Mouse (Mus musculus) brown adipose tissue, adult 24 weeks (tissue): ENCODE data around the gene Ckb. TPM values are rescaled to one million over a fixed set of nuclear protein-coding genes. Genes with fewer than 3 reads are reported as not detected.
"Not testable (repeated sequence)": the region's sequence is repeated elsewhere in the genome, so short reads cannot be mapped to it uniquely, and the experiment has no call there.

Source experiments
- H3K27ac ChIP-seq: fragments of 200-500 bp; replicated peaks from 2 replicates; pipeline ENCODE4 v1.5.1; 2012; ENCODE audit warnings: low read depth, mild to moderate bottlenecking, low read length
- H3K4me1 ChIP-seq: fragments of 200-500 bp; 2 replicates; pipeline ENCODE4 v1.6.1; 2012; ENCODE audit warnings: low read length, mixed read lengths; ENCODE audit not compliant: control insufficient read depth, insufficient read depth, insufficient read length
- H3K4me3 ChIP-seq: fragments of 200-500 bp; 2 replicates; pipeline ENCODE4 v1.5.1; 2012; ENCODE audit warnings: low read depth, mild to moderate bottlenecking, low read length, moderate library complexity; ENCODE audit not compliant: insufficient read depth
- polyA plus RNA-seq: library from polyadenylated mRNA; stranded (reverse); fragments of >200 nt; gene quantifications from 2 replicates; pipeline ENCODE4 v1.2.4, GENCODE M21; 2012; ENCODE audit not compliant: missing spikeins, insufficient read depth, insufficient read length

The Ckb gene
- polyA plus RNA-seq, 1 experiment, result 20.8 TPM

DNA sequence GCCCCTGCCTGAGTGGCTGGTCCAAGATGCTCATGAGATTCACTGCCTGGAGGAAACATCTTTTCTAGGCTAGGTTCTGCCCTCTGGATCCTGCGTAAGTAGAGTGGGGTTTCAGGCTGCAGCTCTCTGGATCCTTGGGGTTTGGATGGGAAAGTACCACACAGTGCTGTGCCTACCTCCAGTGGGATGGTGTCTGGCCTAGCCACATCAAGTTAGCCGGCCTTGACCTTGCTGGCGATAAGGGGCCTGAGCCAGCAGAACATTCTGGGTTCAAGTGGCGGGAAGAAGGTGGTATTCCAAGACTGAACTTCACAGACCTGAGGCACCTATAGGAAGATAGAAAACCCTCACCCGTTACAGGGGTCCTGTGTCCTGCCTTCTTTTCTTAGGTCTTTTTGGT lies 4.7 kb downstream of the Ckb start:
- Histone ChIP-seq H3K27ac (no peak overlapping the region), H3K4me1 (peaks cover 17% of the 10 kb centered on the region), H3K4me3 (no peak overlapping the region)

DNA sequence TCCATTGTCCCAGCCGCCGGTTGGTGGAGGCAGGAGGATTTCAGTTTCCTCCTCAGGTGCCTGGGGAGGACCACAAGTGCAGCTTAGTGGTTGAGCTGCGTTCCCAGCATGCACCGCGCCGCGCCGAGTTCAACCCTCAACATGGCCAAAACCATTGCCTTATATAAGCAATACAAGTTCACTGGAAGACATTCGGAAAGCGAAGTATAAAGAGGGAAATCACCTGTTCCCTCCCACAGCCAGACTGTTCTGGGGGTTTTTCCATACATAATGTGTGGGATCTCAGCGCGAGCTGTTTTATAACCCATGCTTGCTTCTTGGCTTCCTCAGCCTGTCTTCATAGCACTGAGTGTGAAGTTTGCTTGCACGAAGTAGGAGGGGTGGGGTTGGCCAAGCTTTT lies 5.8 kb downstream of the Ckb start:
- peaks cover 15% of the 10 kb centered on the region for H3K4me1 ChIP-seq
- no peak overlapping the region for H3K4me3 ChIP-seq
- H3K27ac ChIP-seq, result no peak overlapping the region

DNA sequence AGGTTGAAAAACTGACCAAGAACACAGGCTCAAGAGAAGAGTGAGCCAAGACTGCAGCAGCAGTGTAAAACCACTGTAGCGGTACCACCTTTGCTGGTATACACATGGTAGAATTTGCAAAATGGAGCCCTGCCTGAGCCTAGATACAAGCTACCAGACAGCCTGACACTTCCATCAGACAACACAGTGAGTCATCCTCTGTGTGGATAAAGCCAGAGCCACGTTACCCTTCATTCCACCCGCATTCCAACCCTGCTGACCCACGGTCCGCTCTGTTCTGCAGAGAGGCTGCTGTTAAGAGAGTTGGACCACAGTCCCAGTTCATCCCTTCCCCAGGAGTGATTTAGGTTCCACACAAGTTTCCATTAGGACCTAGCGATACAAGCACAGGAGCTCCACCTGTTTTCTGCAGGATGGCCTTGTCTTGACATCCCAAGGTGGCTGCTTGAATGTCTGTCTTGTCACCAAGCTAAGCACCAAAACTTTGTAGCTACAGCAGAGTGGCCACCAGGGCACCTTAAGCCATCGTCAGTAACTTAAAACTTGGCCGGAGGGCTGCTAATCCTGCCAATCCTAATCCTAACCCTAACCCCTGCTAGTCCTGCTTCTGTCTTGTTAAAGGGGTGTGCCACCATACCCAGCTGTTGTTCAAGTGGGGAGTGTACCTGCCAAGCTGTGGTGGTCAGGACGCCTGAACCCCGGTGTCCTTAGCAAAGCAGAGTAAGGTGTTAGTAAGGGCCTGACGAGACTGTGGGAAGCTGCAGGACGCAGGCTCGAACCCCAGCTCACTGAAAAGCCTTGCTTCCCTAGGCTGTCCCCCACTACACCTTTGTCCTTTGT lies 6.9 kb downstream of the Ckb start:
- Histone ChIP-seq H3K27ac (no peak overlapping the region), H3K4me1 (peaks cover 12% of the 10 kb centered on the region), H3K4me3 (no peak overlapping the region)

DNA sequence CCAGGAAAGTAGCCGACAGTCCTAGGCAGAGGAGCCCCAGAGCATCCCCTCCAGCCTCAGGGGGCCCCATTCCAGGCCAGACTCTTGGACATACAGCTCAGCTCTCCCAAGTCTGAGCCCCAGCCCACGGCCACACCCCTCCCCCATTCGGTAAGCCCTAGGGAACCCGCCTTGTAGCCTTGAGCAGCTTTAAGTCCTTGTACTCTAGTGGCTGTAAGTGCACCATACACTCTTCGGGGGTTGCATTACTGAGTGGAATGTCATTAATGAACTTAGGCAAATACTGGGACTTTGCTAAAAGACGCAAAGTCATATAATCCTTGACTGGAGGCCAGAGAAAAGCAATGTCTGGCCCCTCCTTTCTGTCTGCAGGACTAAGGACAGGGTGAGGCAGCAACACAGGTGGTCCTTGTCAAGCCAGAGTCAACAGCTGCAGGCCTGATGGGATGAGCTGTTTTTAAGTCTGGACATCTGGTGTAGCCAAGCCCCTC lies 7.9 kb downstream of the Ckb start:
- Histone ChIP-seq H3K4me1 (peaks cover 4% of the 10 kb centered on the region), H3K4me3 (no peak overlapping the region), H3K27ac (no peak overlapping the region)

DNA sequence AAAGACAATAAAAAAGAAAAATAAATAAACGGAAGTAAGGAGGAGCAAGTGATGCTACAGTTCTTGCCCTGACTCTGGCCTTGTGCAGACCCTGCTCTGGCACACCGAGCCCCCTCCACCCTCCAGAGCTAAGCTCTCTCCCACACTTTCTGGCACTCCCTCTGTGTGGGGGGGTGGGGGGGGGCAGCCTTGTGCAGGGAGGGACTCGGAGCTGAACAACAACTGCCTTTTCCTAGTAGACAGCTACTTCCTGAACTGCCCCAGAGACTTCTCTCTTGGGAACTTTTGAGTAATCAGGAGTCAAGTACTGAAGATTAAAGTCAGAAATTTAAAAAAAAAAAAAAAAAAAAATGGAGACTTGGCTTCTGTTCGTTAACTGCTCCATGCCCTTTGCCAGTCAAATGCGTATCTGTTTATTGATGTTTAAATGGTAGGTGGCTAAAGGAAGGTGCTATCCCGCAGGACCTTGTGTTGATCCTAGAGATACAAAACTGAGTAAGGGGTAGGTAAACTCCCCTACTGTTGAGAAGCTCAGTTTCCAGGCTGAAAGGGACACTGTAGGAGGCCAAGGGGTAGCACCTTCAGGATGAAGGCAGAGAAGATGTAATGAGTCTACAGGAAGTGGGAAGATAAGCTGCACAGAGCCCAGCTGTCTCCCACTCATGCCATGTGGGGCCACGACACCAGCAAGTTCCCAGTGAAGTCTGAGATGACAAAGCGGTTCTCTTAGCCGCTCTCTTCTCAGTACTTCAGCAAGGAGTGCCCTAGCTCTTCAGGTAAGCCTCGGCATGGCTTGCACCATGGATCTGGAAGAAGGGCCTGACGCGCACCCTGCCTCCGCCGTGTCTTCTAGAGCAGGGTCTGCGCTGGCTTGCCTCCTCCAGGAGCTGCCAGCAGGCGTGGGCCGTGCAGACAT lies 8.7 kb downstream of the Ckb start:
- Histone ChIP-seq H3K27ac (no peak overlapping the region), H3K4me3 (no peak overlapping the region), H3K4me1 (peaks cover under 1% of the 10 kb centered on the region; the same call in 1 of the 2 replicates)

DNA sequence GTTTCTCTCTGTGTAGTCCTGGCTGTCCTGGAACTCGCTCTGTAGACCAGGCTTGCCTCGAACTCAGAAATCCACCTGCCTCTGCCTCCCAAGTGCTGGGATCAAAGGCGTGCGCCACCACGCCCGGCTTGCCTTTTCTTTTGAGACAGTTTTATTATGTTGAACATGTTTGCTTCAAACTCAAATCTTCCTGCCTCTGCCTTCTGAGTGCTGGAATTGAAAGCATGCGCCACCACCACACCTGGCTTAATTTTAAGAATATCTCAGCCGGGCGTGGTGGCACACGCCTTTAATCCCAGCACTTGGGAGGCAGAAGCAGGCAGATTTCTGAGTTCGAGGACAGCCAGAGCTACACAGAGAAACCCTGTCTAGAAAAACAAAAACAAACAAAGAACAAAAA lies 10.6 kb downstream of the Ckb start:
- H3K4me1 ChIP-seq, H3K27ac ChIP-seq, H3K4me3 ChIP-seq: not testable (repeated sequence)

DNA sequence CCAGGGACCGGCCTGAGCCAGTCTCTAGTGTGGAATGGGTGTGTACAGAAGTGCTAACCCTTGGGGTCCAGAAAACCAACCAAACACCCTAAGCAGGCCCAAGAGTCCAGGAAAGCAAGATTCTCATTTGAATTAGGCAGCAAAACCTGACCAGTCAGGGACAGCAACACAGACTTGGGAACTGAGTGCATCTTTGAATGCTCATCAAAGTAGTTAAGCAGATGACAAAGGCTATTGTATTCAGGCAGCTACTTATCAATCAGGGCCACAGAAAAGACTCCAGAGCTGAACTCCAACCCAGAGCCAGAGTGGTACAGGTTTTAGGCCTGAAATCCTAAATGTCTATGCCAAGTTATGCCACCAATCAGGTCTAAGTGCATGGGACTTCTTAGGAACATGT lies 11.5 kb downstream of the Ckb start:
- H3K27ac ChIP-seq, result no peak overlapping the region
- no peaks in the 10 kb centered on the region for H3K4me1 ChIP-seq
- H3K4me3 ChIP-seq, result no peak overlapping the region

DNA sequence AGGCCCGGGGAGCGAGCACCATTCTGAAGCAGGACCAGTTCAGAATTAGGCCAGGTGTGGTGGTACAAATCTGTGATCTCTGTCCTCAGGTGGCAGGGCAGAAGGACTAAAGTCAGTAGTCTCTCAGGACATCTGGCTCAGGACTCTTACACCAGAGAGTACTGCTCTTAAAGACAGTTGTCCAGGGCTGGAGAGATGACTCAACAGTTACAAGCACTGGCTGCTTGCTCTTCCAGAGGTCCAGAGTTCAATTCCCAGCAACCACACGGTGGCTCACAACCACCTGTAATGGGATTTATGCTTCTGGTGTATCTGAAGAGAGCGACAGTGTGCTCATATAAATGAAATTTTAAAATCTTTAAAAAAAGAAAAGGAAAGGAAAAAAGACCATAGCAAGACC lies 12.8 kb downstream of the Ckb start:
- no peak overlapping the region for H3K4me3 ChIP-seq
- no peak overlapping the region for H3K27ac ChIP-seq
- no peaks in the 10 kb centered on the region for H3K4me1 ChIP-seq

DNA sequence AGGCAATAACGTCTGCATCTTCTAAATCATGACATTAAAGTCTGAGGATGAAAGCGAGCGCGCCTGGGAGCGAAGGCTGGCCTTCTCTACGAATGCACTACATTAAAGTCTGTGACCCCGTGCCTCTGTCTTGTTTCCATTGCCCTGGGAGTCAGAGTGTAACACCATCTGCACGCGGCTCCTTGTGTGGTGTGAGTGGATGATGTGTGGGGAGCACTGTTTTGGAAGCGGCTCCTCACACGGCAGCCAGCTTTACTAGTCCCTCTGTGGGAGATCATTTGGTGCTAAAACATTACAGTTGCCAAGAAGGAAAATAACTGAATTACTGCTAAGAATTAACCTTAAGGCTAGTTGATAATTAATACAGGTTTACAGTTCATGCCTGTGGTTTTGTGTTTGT lies 16.4 kb downstream of the Ckb start:
- H3K4me3 ChIP-seq, result no peak overlapping the region
- H3K4me1 ChIP-seq, result no peaks in the 10 kb centered on the region
- H3K27ac ChIP-seq, result no peak overlapping the region

DNA sequence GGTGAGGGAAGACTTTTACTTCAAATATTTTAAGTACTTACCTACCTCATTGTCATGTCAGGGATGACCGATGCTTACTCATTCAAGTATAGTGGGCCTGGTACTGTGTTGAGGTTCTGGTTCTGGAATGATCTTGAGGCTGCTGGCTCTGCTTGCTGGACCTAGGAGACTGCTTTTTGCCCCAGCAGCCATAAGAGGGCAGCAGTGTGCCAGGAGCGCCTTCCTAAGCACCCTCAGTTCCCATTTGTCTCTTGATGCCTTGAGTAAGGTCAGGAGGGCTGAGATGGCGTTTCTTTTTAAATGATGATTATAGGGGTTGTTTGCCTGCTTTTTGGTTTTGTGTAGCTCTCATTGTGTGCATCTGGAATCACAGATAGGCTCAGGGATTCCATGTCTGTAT lies 18.7 kb downstream of the Ckb start:
- Histone ChIP-seq H3K4me1 (no peaks in the 10 kb centered on the region), H3K4me3 (no peak overlapping the region), H3K27ac (no peak overlapping the region)

DNA sequence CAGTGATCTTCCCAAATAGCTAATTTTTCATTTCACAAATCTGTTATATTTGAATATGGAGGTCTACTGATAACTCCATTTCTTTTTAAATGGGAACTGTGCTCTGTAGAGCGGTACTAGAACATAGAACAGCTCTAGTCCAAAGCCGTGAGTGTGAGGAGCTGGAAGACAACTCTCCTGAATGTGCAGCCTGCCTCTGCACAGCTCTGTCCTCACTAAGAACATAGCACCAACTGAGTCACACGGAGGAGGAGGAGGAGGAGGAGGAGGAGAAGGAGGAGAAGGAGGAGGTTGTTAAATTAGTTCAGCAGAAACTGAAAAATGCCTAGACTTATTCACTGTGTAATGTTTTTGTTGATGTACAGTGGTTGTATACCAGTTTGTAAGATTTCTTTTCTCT lies 19.2 kb downstream of the Ckb start:
- no peaks in the 10 kb centered on the region for H3K4me1 ChIP-seq
- no peak overlapping the region for H3K4me3 ChIP-seq
- H3K27ac ChIP-seq, result no peak overlapping the region

DNA sequence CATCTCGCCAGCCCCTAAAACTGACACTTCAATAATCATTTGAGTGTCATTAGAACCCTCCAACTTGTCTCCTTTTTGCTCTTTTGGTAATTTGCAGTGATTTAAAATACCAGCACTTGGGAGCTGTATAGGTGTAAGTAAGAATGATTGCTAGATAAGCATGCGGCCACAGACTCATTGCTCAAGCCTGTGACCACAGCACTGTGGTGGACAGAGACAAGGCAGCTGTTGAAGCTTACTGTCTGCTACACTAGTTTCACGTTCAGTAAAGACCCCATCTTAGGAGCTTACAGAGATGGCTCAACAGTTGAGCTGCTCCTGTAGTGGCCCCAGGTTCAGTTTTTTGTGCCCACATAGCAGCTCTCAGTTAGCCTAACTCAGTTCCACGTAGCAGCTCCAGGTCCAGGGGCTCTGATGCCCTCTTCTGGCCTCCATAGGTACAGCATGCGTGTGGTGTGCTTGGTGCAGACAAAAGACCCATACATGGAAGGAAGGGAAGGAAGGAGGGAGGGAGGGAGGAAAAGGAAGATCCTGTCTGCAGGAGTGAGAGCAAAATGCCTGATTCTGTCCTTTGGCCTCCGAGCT lies 24.0 kb downstream of the Ckb start:
- H3K4me3 ChIP-seq, result no peak overlapping the region
- H3K4me1 ChIP-seq, result no peaks in the 10 kb centered on the region
- no peak overlapping the region for H3K27ac ChIP-seq
